Mouse (Mus musculus) heart, embryonic 11.5 days (tissue): ENCODE results near the gene Tfec. TPM values are rescaled to one million over a fixed set of nuclear protein-coding genes. Genes with fewer than 3 reads are reported as not detected.

Source experiments
- ATAC-seq: fragments of 200-750 bp; cut with Nextera tagmentation; replicated peaks from 2 replicates; pipeline ENCODE4 v1.8.0; 2017; ENCODE audit warnings: moderate library complexity; ENCODE audit not compliant: insufficient number of reproducible peaks, low FRiP score, low TSS enrichment
- H3K27ac ChIP-seq: fragments of 300-500 bp; sonication (generic); 2 replicates; pipeline ENCODE4 v1.5.1; 2014; ENCODE audit warnings: mild to moderate bottlenecking, low read depth, low read length
- H3K27me3 ChIP-seq: fragments of 300-500 bp; sonication (generic); 2 replicates; pipeline ENCODE4 v1.6.1; 2014; ENCODE audit warnings: mild to moderate bottlenecking, low read length, mixed read lengths; ENCODE audit not compliant: control insufficient read depth, insufficient read depth
- H3K36me3 ChIP-seq: fragments of 300-500 bp; sonication (generic); 2 replicates; pipeline ENCODE4 v1.6.1; 2014; ENCODE audit warnings: mild to moderate bottlenecking, low read length, moderate library complexity, mixed read lengths; ENCODE audit not compliant: control insufficient read depth, insufficient read depth
- H3K4me1 ChIP-seq: fragments of 300-500 bp; sonication (generic); 2 replicates; pipeline ENCODE4 v1.6.1; 2014; ENCODE audit warnings: low read length; ENCODE audit not compliant: control insufficient read depth, insufficient read depth
- H3K4me2 ChIP-seq: fragments of 300-500 bp; sonication (generic); 2 replicates; pipeline ENCODE4 v1.6.1; 2014; ENCODE audit warnings: mild to moderate bottlenecking, moderate library complexity
- H3K4me3 ChIP-seq: fragments of 300-500 bp; sonication (generic); 2 replicates; pipeline ENCODE4 v1.5.1; 2014; ENCODE audit warnings: low read depth, low read length
- H3K9ac ChIP-seq: fragments of 300-500 bp; sonication (generic); 2 replicates; pipeline ENCODE4 v1.6.1; 2014; ENCODE audit warnings: mild to moderate bottlenecking, low read depth, low read length, moderate library complexity
- H3K9me3 ChIP-seq: fragments of 300-500 bp; sonication (generic); replicated peaks from 2 replicates; pipeline ENCODE4 v1.6.1; 2016; ENCODE audit warnings: low read length; ENCODE audit not compliant: control insufficient read depth
- WGBS: fragments of 180-500 bp; shearing (Covaris S2); extraction: QIAGEN DNeasy Blood & Tissue Kit; methylation state at CpG from one replicate; pipeline ENCODE4 v1.1.7; 2014; ENCODE audit not compliant: insufficient replicate concordance; 5-methylcytosine and 5-hydroxymethylcytosine counted together
- polyA plus RNA-seq: library from polyadenylated mRNA; unstranded; fragments of >200 nt; fragmentation: Nextera tagmentation; extraction: Ambion mirVana; gene quantifications from 2 replicates; pipeline ENCODE4 v1.2.1, GENCODE M21; 2014

Gene Tfec
- 0.25 and 0.37 TPM in 2 replicates for polyA plus RNA-seq

DNA sequence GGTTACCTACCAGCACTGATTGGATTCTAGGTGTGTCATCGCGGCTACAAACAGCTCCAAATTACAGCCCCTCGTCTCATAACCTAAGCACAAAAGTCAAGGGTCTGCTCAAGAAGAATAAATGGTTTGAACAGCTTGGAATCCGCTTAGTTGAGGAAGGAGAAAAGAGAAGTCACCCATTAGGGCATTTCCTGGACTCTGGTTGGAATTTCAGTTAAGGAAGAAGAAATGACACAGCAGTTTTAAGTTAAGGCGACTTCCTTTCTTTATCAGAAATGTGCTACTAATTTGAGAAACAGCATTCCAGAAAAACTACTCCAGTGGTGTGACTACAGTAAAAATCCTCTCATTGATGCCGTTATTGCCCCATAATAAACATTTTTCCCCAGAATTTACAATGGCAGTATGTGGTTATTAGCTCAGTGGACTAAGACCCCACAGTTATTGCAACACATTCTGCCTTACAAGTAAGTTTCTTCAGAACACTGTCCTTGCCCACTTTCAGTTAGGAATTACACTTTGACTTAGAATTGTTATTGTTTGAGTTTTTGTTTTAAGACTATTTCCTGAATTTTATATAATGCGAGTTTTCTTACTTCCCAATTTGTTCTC is at the start of gene Tfec:
Gene Tfec, minus strand, starts transcription at position 191 of the 612 bp plus-strand sequence.
- Histone ChIP-seq H3K36me3 (no peaks in the 10 kb centered on the region), H3K9me3 (no peaks in the 10 kb centered on the region), H3K4me1 (no peaks in the 10 kb centered on the region), H3K4me3 (no peak within 1 kb of the TSS), H3K27me3 (no peaks in the 10 kb centered on the region), H3K27ac (no peak within 1 kb of the TSS), H3K4me2 (no peak within 1 kb of the TSS), H3K9ac (no peak within 1 kb of the TSS)
- ATAC-seq = no peak
- 68% methylated on average over 7 of the region's 7 CpGs for WGBS

DNA sequence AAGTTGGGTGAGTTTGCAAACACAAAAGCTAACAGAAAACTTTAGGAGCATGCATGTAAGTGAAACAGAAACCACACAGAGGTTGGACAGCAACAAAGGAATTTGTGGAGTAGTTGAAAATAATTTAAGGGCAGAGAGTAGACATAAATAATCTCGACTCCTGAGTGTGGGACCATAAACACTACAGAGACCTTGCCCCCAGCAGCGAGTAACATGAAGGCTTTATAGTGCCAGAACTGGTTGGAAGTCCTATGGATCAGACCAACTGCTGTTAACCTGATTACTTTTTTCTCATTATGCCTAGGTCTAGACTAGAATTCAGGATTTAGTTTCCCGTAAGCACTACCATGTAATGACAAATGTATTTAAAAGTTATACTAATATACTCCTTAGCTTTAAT is 49.6 kb upstream of the Tfec start:
- no peak overlapping the region for H3K4me3 ChIP-seq
- no peaks in the 10 kb centered on the region for H3K9me3 ChIP-seq
- no peak overlapping the region for H3K27ac ChIP-seq
- H3K4me1 ChIP-seq = no peaks in the 10 kb centered on the region
- H3K4me2 ChIP-seq = no peak overlapping the region
- WGBS = 68% methylated on average over 3 of the region's 3 CpGs
- ATAC-seq = no peak
- no peaks in the 10 kb centered on the region for H3K36me3 ChIP-seq
- H3K27me3 ChIP-seq = no peaks in the 10 kb centered on the region
- no peak overlapping the region for H3K9ac ChIP-seq

DNA sequence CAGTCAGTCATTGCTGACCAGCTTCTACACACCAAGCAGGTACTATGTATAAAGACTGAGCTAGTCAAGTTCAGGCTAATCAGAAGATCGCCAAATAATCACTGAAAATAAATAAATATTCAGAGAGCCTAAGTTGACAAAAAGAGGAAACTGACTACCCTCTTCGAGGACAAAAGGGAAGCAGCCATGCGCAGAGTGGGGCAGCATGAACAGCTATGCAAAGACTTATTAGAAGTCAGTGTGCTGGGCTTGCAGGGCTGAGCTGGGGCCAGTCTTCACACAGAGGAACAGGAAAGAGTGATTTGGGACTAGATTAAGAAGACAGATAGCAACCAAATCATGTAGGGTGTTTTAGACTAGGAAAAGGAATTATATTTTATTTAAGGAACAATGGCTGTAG is 45.3 kb upstream of the Tfec start:
- H3K36me3 ChIP-seq = no peaks in the 10 kb centered on the region
- H3K9me3 ChIP-seq = no peaks in the 10 kb centered on the region
- ATAC-seq = no peak
- no peak overlapping the region for H3K9ac ChIP-seq
- H3K27ac ChIP-seq = no peak overlapping the region
- no peak overlapping the region for H3K4me3 ChIP-seq
- H3K4me1 ChIP-seq = no peaks in the 10 kb centered on the region
- H3K27me3 ChIP-seq = no peaks in the 10 kb centered on the region
- H3K4me2 ChIP-seq = no peak overlapping the region
- WGBS = 74% methylated on average over 3 of the region's 3 CpGs

DNA sequence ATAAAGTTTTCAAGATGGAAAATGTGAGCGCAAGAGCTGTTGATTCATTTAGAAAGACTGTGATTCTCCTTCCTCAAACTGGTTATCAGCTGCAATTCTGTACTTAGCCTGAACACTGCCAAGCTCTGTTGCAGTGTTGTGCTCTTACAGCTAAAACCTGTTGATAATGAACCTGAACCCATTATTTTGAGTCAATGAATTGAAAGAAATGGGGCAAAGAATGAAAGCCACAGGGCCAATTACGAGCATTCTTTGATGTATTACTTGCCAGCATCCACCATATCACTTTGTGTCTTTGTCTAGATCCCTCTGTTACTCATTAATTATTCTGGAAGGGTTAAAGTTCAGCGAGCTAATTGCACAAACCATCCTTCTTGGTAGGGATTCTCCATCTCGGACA is 44.2 kb upstream of the Tfec start:
- WGBS = 70% methylated on average over 4 of the region's 4 CpGs

DNA sequence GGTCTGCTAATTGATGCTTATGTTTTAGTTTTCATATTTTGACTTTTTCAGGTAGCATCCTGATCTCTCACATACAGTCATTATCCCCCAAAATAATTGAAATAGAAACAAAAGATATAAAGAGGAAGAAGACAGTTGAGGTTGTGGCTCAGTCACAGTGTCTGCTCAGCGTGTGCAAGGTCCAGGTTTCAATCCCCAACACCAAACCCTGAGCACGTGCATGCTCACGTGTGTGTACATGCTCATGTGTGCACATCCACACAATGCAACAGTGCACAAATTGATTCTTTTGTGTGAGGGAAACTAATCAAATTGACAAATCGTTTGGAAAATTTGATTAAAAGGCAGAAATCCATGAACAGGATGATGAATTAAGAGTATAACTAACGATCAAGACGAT is 32.8 kb upstream of the Tfec start:
- no peaks in the 10 kb centered on the region for H3K9me3 ChIP-seq
- H3K27me3 ChIP-seq = no peaks in the 10 kb centered on the region
- WGBS = 82% methylated on average over 6 of the region's 6 CpGs
- no peak overlapping the region for H3K9ac ChIP-seq
- no peak for ATAC-seq
- H3K4me3 ChIP-seq = no peak overlapping the region
- no peaks in the 10 kb centered on the region for H3K36me3 ChIP-seq
- H3K27ac ChIP-seq = no peak overlapping the region
- no peak overlapping the region for H3K4me2 ChIP-seq
- no peaks in the 10 kb centered on the region for H3K4me1 ChIP-seq

More for the DNA sequence above, 44.2 kb upstream of the Tfec start:
- H3K9ac ChIP-seq = no peak overlapping the region
- H3K27ac ChIP-seq = no peak overlapping the region
- H3K36me3 ChIP-seq = no peaks in the 10 kb centered on the region
- H3K9me3 ChIP-seq = no peaks in the 10 kb centered on the region
- H3K4me2 ChIP-seq = no peak overlapping the region
- no peak for ATAC-seq
- no peaks in the 10 kb centered on the region for H3K4me1 ChIP-seq
- no peak overlapping the region for H3K4me3 ChIP-seq
- H3K27me3 ChIP-seq = no peaks in the 10 kb centered on the region

DNA sequence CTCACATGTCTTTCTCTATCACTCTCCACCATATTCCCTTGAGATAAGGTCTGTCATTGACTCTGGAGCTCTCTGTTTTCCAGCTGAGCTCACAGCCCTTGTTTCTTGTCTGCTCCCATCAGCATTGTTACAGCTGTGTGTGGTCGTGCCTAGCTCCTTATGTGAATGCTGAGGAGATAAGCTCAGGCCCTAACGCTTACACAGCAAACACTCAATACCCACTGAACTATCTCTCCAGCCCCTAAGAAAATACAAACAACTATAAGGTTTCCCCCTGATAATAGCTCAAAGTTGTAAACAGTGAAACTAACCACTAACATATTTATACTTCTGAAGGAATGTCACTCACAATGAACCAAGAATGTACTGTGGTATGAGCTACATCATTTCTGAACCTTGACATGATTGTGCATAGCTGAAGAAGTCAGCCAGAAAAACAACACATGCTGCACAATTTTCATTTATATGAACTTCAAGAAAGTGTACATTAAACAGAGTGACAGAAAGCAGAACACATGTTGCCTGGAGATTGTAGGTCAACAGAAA is 21.9 kb upstream of the Tfec start:
- H3K27ac ChIP-seq = no peak overlapping the region
- no peaks in the 10 kb centered on the region for H3K27me3 ChIP-seq
- no peak for ATAC-seq
- no peaks in the 10 kb centered on the region for H3K9me3 ChIP-seq
- no peaks in the 10 kb centered on the region for H3K4me1 ChIP-seq
- H3K36me3 ChIP-seq = no peaks in the 10 kb centered on the region
- H3K4me3 ChIP-seq = no peak overlapping the region
- WGBS = 0% methylated on average over 2 of the region's 2 CpGs
- H3K4me2 ChIP-seq = no peak overlapping the region
- H3K9ac ChIP-seq = no peak overlapping the region

DNA sequence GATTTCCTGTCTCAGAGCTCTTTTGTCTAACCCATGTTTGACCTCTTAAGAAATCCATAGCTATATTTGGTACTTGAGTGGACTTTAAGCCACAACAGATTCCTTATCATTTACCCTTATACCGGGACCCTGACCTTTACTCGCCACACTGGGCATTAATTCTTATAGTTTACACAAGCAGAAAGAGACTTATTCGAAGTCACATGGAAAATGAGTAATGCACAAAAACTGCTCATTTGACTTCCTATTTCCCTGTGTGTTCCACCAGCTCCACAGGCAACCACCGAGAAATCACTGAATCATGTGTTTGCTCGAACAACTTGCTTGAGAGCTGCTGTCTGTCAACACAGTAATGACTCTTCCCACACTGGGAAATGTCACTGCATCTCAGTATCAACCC is 6.4 kb downstream of the Tfec start:
- Histone ChIP-seq H3K36me3 (no peaks in the 10 kb centered on the region), H3K4me1 (no peaks in the 10 kb centered on the region), H3K27me3 (no peaks in the 10 kb centered on the region), H3K9ac (no peak overlapping the region), H3K4me2 (no peak overlapping the region), H3K4me3 (no peak overlapping the region), H3K9me3 (no peaks in the 10 kb centered on the region), H3K27ac (no peak overlapping the region)
- WGBS = 43% methylated on average over 5 of the region's 5 CpGs
- no peak for ATAC-seq

DNA sequence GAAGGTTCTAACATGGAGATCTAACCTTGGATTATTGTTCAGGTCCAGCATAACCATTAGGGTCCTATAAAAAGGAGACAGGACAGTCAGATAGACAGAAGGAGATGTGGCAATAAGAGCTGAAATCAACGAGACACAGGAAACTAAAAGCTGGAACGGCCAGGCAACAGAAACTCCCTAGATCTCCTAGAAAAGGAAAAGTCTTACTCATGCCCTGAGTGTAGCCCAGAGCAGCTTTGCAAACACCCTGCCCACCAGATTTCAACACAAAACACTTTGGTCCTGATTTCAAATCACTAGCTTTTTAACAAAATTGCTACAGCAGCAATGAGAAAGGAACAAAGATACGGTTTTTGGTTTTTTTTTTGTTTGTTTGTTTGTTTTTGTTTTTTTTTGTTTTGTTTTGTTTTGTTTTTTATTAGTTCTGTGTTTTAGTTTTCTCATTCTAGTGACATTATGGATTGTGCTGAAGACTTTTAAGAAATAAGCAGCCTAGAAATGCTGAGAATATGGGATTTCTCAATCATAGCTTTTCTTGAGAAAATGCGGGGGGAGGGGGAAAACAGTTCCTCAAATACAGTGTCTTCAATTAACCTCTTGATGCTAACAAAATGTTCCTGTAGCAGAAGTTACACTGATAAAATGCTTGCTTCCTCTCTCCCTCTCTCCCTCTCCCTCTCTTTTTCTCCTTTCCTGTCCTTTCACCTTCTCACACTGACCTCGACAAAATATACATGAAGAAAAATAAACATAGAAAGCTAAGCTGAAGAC is 14.5 kb downstream of the Tfec start:
- Histone ChIP-seq H3K4me3 (no peak overlapping the region), H3K27me3 (no peaks in the 10 kb centered on the region), H3K4me2 (no peak overlapping the region), H3K9me3 (no peaks in the 10 kb centered on the region), H3K4me1 (no peaks in the 10 kb centered on the region), H3K27ac (no peak overlapping the region), H3K9ac (no peak overlapping the region), H3K36me3 (no peaks in the 10 kb centered on the region)
- 60% methylated on average over 5 of the region's 5 CpGs for WGBS
- ATAC-seq = no peak
